Mouse (Mus musculus) cerebellum, adult 2 months (tissue): ENCODE measurements around the gene Lemd1.

Source experiments
- CTCF ChIP-seq: fragments of 200-500 bp; IDR thresholded peaks from 2 replicates; pipeline ENCODE4 v1.5.1; 2011; ENCODE audit warnings: low read depth, mild to moderate bottlenecking, control low read depth, low read length, moderate library complexity, borderline replicate concordance; ENCODE audit not compliant: insufficient read depth
- POLR2A ChIP-seq: fragments of 200-500 bp; IDR thresholded peaks from 2 replicates; pipeline ENCODE4 v1.6.1; 2011; ENCODE audit warnings: low read length, control low read depth, borderline replicate concordance; ENCODE audit not compliant: insufficient read depth

DNA sequence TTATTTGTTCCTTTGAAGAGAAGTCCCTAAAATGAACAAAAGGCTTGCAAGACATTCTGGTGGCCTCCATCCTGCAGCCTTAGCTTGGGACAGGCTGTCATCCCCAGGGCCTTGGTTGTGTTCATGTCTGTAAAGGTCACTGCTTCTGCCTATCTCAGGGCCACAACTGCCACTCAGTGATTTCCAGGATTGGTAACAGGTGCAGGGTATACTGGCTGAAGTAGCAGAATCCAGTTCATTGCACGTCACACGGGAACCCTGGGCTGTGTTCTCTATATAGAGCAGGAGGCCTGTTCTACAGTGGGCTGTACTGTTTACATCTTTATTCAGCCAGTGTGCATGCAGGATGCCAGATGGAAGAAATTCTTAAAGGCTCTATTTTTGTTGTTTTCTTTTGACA is 76.7 kb downstream of the Lemd1 start:
- TF ChIP-seq CTCF = no peak
- no peak for TF ChIP-seq POLR2A
